ENCODE assay signal across 8 mouse cellular contexts in the genomic region with DNA sequence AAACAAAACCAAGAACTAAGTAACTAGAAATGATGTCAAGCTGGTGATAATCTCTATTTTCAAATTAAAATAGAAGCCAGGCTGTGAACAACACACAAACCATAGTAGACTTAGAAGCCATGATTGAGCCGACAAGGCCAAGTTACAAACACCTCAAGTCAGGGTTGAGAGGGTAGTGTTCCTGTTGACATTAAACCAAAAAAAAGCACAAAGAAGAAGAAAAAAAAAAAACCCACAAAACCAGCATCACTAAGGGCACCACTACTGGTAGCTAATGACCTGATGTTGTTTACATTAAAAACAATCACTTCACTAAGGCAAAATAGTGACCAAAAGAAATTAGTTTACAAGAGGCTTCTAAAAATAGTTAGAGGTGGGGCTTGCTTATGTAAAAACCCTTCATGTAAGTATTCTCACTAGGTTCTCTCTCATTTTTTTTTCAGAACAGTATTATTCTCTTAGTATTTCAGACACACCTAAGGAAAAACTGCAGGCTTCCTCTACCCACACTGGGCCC. TPM values are rescaled to one million over a fixed set of nuclear protein-coding genes. Genes with fewer than 3 reads are reported as not detected.
A peak's percentile ranks its signal among the peaks of the same experiment; 100 is the strongest.
DNase-seq lines count a peak whose midpoint lies in the region; ATAC-seq and TF ChIP-seq lines count a peak whose summit lies in the region.

No protein-coding gene starts in this region.

- peaks cover 50% of the 10 kb centered on the region for H3K36me3 ChIP-seq in erythroblast, embryonic 14.5 days (ENCODE audit: control insufficient read depth)
- peaks cover 4% of the 10 kb centered on the region; the same call in 1 of the 2 replicates for H3K36me3 ChIP-seq in thymus, adult 2 months (ENCODE audit: control insufficient read depth, insufficient read depth, low read length)
- H3K36me3 ChIP-seq in liver, embryonic 11.5 days (ENCODE audit: control insufficient read depth, insufficient read depth, low read length), result peaks cover 16% of the 10 kb centered on the region
- peaks cover 29% of the 10 kb centered on the region; the same call in 1 of the 2 replicates for H3K36me3 ChIP-seq in stomach, postnatal 0 days (ENCODE audit: control insufficient read depth, insufficient read depth, low read length)

- ATAC-seq in erythroblast, adult 5-6 weeks (replicated peaks; ENCODE audit: low FRiP score, poor library complexity, severe bottlenecking), result no peak
- no peak for ATAC-seq in liver, embryonic 11.5 days (replicated peaks; ENCODE audit: low FRiP score)
- ATAC-seq in stomach, postnatal 0 days (ENCODE audit: low FRiP score, low TSS enrichment), result no peak
- no peak for ATAC-seq in megakaryocyte-erythroid progenitor cell, adult 5-6 weeks (replicated peaks; ENCODE audit: low FRiP score, low TSS enrichment, poor library complexity, severe bottlenecking)

- no peak for TF ChIP-seq EP300 in stomach, postnatal 0 days (optimal IDR thresholded peaks at IDR 0.05)

- no peaks in the 10 kb centered on the region for H3K9me3 ChIP-seq in erythroblast, embryonic 14.5 days (ENCODE audit: control insufficient read depth, low read length)
- no peaks in the 10 kb centered on the region for H3K9me3 ChIP-seq in liver, embryonic 11.5 days (ENCODE audit: control insufficient read depth, low read length)
- H3K9me3 ChIP-seq in stomach, postnatal 0 days (ENCODE audit: control insufficient read depth, low read length), result no peaks in the 10 kb centered on the region

- no peak for DNase-seq in thymus, adult 2 months
- DNase-seq in thymus, postnatal 10 days (ENCODE audit: low spot score in 2 of 2), result no peak
- DNase-seq in liver, embryonic 11.5 days (ENCODE audit: low spot score), result no peak
- no peak for DNase-seq in stomach, postnatal 0 days (ENCODE audit: low spot score)
- no peak for DNase-seq in gastrocnemius, adult 18-20 months (ENCODE audit: low spot score)

- peak overlapping the region; percentile 68 for H3K9ac ChIP-seq in liver, embryonic 11.5 days (ENCODE audit: low read depth, low read length)
- H3K9ac ChIP-seq in stomach, postnatal 0 days (ENCODE audit: low read length), result peak overlapping the region; percentile 76

- no peaks in the 10 kb centered on the region for H3K27me3 ChIP-seq in erythroblast, embryonic 14.5 days (ENCODE audit: control insufficient read depth)
- no peaks in the 10 kb centered on the region for H3K27me3 ChIP-seq in thymus, adult 2 months (ENCODE audit: control insufficient read depth, insufficient read depth, low read length)
- no peaks in the 10 kb centered on the region for H3K27me3 ChIP-seq in liver, embryonic 11.5 days (replicated peaks; ENCODE audit: control insufficient read depth, insufficient read depth, low read length)
- no peaks in the 10 kb centered on the region for H3K27me3 ChIP-seq in stomach, postnatal 0 days (ENCODE audit: control insufficient read depth, insufficient read depth, low read length)

- H3K4me3 ChIP-seq in erythroblast, embryonic 14.5 days (replicated peaks), result peak overlapping the region; percentile 94
- H3K4me3 ChIP-seq in thymus, adult 2 months (ENCODE audit: control insufficient read depth, insufficient read depth, low read length), result peak overlapping the region; percentile 57
- H3K4me3 ChIP-seq in liver, embryonic 11.5 days (ENCODE audit: low read depth, low read length), result peak overlapping the region; percentile 100
- H3K4me3 ChIP-seq in stomach, postnatal 0 days (ENCODE audit: low read depth, low read length), result peak overlapping the region; percentile 100

- TF ChIP-seq CTCF in thymus, adult 2 months (IDR thresholded peaks at IDR 0.05; ENCODE audit: borderline replicate concordance, control insufficient read depth, extremely low read depth, insufficient read depth, low read length, poor library complexity), result no peak
- no peak for TF ChIP-seq CTCF in stomach, postnatal 0 days (IDR thresholded peaks at IDR 0.05; ENCODE audit: low read depth)

- H3K27ac ChIP-seq in thymus, adult 2 months (ENCODE audit: control insufficient read depth, insufficient read depth, low read length), result peak overlapping the region; percentile 94
- H3K27ac ChIP-seq in liver, embryonic 11.5 days (ENCODE audit: low read depth, low read length), result peak overlapping the region; percentile 90
- H3K27ac ChIP-seq in stomach, postnatal 0 days (replicated peaks), result peak overlapping the region; percentile 92

- TF ChIP-seq POLR2A in thymus, adult 2 months (IDR thresholded peaks at IDR 0.05; ENCODE audit: control insufficient read depth, extremely low read depth, insufficient read depth, low read length, poor library complexity), result no peak

- 0% methylated on average over 1 of the region's 1 CpGs for WGBS in thymus, adult 2 months
- 13% methylated on average over 1 of the region's 1 CpGs for WGBS in liver, embryonic 11.5 days
- WGBS in stomach, postnatal 0 days, result 4% methylated on average over 1 of the region's 1 CpGs

- peak overlapping the region; percentile 99 for H3K4me2 ChIP-seq in liver, embryonic 11.5 days
- H3K4me2 ChIP-seq in stomach, postnatal 0 days (replicated peaks; ENCODE audit: low read depth), result peak overlapping the region; percentile 91

- peaks cover 82% of the 10 kb centered on the region for H3K4me1 ChIP-seq in erythroblast, embryonic 14.5 days (ENCODE audit: control insufficient read depth)
- H3K4me1 ChIP-seq in thymus, adult 2 months (replicated peaks; ENCODE audit: control insufficient read depth, insufficient read depth, low read length), result peaks cover 25% of the 10 kb centered on the region
- H3K4me1 ChIP-seq in liver, embryonic 11.5 days (replicated peaks; ENCODE audit: control insufficient read depth, insufficient read depth, low read length), result peaks cover 30% of the 10 kb centered on the region
- H3K4me1 ChIP-seq in stomach, postnatal 0 days (replicated peaks; ENCODE audit: control insufficient read depth, insufficient read depth), result 0 out of 2 replicates have a peak, but pooled peaks cover under 1% of the 10 kb centered on the region

RNA-seq across cellular contexts. Expression of gene Irf2bp2, which starts 4.2 kb away (rescaled TPM):
- 1.2 and 1.3 TPM in 2 replicates for polyA plus RNA-seq in erythroblast, embryonic 14.5 days (2012)
- 21.3 and 34.7 TPM in 2 replicates for total RNA-seq in erythroblast, adult 5-6 weeks (2015; ENCODE audit: low replicate concordance)
- 19.5 and 25.1 TPM in 2 replicates for total RNA-seq in erythroblast, adult 5-6 weeks (2017; ENCODE audit: low replicate concordance)
- polyA plus RNA-seq in thymus, adult 2 months (2012; rRNA removed), result 71.7 and 113 TPM in 2 replicates
- 5.9 and 7.3 TPM in 2 replicates for polyA plus RNA-seq in liver, embryonic 11.5 days (2014; fragmentation: Nextera tagmentation; extraction: Ambion mirVana)
- polyA plus RNA-seq in stomach, postnatal 0 days (2015; fragmentation: Nextera tagmentation; extraction: Ambion mirVana), result 10.1 and 10.2 TPM in 2 replicates
- 10 to 100 TPM; 33.8 to 49.6 TPM for total RNA-seq in gastrocnemius, adult 18-20 months (2021)
- total RNA-seq in megakaryocyte-erythroid progenitor cell, adult 5-6 weeks (2014; fragmentation: Nextera tagmentation), result 45.8 and 54.3 TPM in 2 replicates
- 44.1 and 56.8 TPM in 2 replicates for total RNA-seq in megakaryocyte-erythroid progenitor cell, adult 5-6 weeks (2017)
